Mouse (Mus musculus) frontal cortex, adult 2 months (tissue): ENCODE measurements around the gene Psmc3. TPM values are rescaled to one million over a fixed set of nuclear protein-coding genes. Genes with fewer than 3 reads are reported as not detected.

Experiments
- DNase-seq, 2 experiments: peaks; one replicate each; pipeline ENCODE4 v3.0.0; 2022; ENCODE audit warnings: low spot score in 1 of 2; ENCODE audit errors: extremely low spot score in 1 of 2
- polyA plus RNA-seq: library from polyadenylated mRNA; depleted of rRNA; stranded (reverse); fragments of >200 nt; gene quantifications from 2 replicates; pipeline ENCODE4 v1.2.3, GENCODE M21; 2012

Gene Psmc3
- polyA plus RNA-seq, 1 experiment = 195 TPM

- no peak for DNase-seq
These were observed 25.2 kb downstream of the Psmc3 start for GRCm38 (mm10) chr2:91079026-91079384.

GRCm38 (mm10) chr2:91080784-91081513 is 27.1 kb downstream of the Psmc3 start:
- no peak for DNase-seq

- no peak for DNase-seq
These were observed 28.2 kb downstream of the Psmc3 start, which contains the start of gene Spi1 for GRCm38 (mm10) chr2:91081775-91082695. Gene Spi1, plus strand, starts transcription at chr2:91082390.

GRCm38 (mm10) chr2:91082844-91083243 is 29.0 kb downstream of the Psmc3 start:
- DNase-seq = no peak

GRCm38 (mm10) chr2:91083366-91083940 is 29.6 kb downstream of the Psmc3 start:
- no peak for DNase-seq

GRCm38 (mm10) chr2:91084179-91084820 is 30.5 kb downstream of the Psmc3 start:
- DNase-seq = no peak

GRCm38 (mm10) chr2:91085494-91086391 is 31.9 kb downstream of the Psmc3 start:
- DNase-seq = no peak

GRCm38 (mm10) chr2:91086392-91087237 is 32.8 kb downstream of the Psmc3 start:
- DNase-seq = no peak

GRCm38 (mm10) chr2:91087453-91087852 is 33.6 kb downstream of the Psmc3 start:
- DNase-seq = no peak

- DNase-seq = no peak
These were observed 35.2 kb downstream of the Psmc3 start for GRCm38 (mm10) chr2:91088987-91089386.

- DNase-seq = peak in 1 of 2 experiments; percentile 58
These were observed 36.4 kb downstream of the Psmc3 start for GRCm38 (mm10) chr2:91090208-91090607.

- peak in 1 of 2 experiments; percentile 68 for DNase-seq
These were observed 37.0 kb downstream of the Psmc3 start for GRCm38 (mm10) chr2:91090827-91091226.

GRCm38 (mm10) chr2:91096524-91096923 is 42.7 kb downstream of the Psmc3 start:
- DNase-seq = no peak

GRCm38 (mm10) chr2:91097015-91097414 is 43.2 kb downstream of the Psmc3 start:
- DNase-seq = no peak

- no peak for DNase-seq
These were observed 44.3 kb downstream of the Psmc3 start for GRCm38 (mm10) chr2:91098156-91098555.

GRCm38 (mm10) chr2:91101124-91101740 is 47.4 kb downstream of the Psmc3 start:
- peak; percentile 64 to 97 for DNase-seq

- no peak for DNase-seq
These were observed 54.3 kb downstream of the Psmc3 start for GRCm38 (mm10) chr2:91108156-91108555.

GRCm38 (mm10) chr2:91109241-91109640 is 55.4 kb downstream of the Psmc3 start:
- no peak for DNase-seq
